Mouse (Mus musculus) midbrain, embryonic 14.5 days (tissue): ENCODE results near the gene Gm11492. TPM values are rescaled to one million over a fixed set of nuclear protein-coding genes. Genes with fewer than 3 reads are reported as not detected.
A peak's percentile ranks its signal among the peaks of the same experiment; 100 is the strongest.

Source experiments
- ATAC-seq: fragments of 200-750 bp; cut with Nextera tagmentation; 2 replicates; pipeline ENCODE4 v1.8.0; 2017; ENCODE audit warnings: moderate number of reproducible peaks, moderate library complexity; ENCODE audit not compliant: low FRiP score, low TSS enrichment
- DNase-seq: peaks from one replicate; pipeline ENCODE4 v3.0.0-alpha.2; 2015
- H3K27ac ChIP-seq: fragments of 300-500 bp; sonication (generic); replicated peaks from 2 replicates; pipeline ENCODE4 v1.5.1; 2014; ENCODE audit warnings: mild to moderate bottlenecking, low read depth, low read length, moderate library complexity
- H3K27me3 ChIP-seq: fragments of 300-500 bp; sonication (generic); 2 replicates; pipeline ENCODE4 v1.6.1; 2014; ENCODE audit warnings: low read length, control low read depth, mixed read lengths; ENCODE audit not compliant: control insufficient read depth, insufficient read depth
- H3K36me3 ChIP-seq: fragments of 300-500 bp; sonication (generic); 2 replicates; pipeline ENCODE4 v1.6.1; 2014; ENCODE audit warnings: low read length, control low read depth; ENCODE audit not compliant: control insufficient read depth, insufficient read depth
- H3K4me1 ChIP-seq: fragments of 300-500 bp; sonication (generic); 2 replicates; pipeline ENCODE4 v1.6.1; 2014; ENCODE audit warnings: mild to moderate bottlenecking, antibody characterized with exemption, low read length, control low read depth; ENCODE audit not compliant: control insufficient read depth, insufficient read depth
- H3K4me2 ChIP-seq: fragments of 300-500 bp; sonication (generic); 2 replicates; pipeline ENCODE4 v1.6.1; 2014; ENCODE audit warnings: mild to moderate bottlenecking, low read length, moderate library complexity
- H3K4me3 ChIP-seq: fragments of 300-500 bp; sonication (generic); replicated peaks from 2 replicates; pipeline ENCODE4 v1.5.1; 2014; ENCODE audit warnings: low read depth, low read length
- H3K9ac ChIP-seq: fragments of 300-500 bp; sonication (generic); replicated peaks from 2 replicates; pipeline ENCODE4 v1.6.1; 2014; ENCODE audit warnings: mild to moderate bottlenecking, low read length, moderate library complexity
- H3K9me3 ChIP-seq: fragments of 300-500 bp; sonication (generic); 2 replicates; pipeline ENCODE4 v1.6.1; 2016; ENCODE audit warnings: low read length, control low read depth, mixed read lengths; ENCODE audit not compliant: control insufficient read depth
- WGBS: fragments of 180-500 bp; shearing (Covaris S2); extraction: QIAGEN DNeasy Blood & Tissue Kit; methylation state at CpG from one replicate; pipeline ENCODE4 v1.1.7; 2014; 5-methylcytosine and 5-hydroxymethylcytosine counted together
- polyA plus RNA-seq: library from polyadenylated mRNA; unstranded; fragments of >200 nt; fragmentation: Nextera tagmentation; extraction: Ambion mirVana; gene quantifications from 2 replicates; pipeline ENCODE4 v1.2.1, GENCODE M21; 2014

Gene Gm11492
- not detected in 2 replicates for polyA plus RNA-seq

GRCm38 (mm10) chr11:87566501-87566900 lies at the start of gene Gm11492:
Gm11492 (plus strand) TSS chr11:87566653.
- Histone ChIP-seq H3K4me3 (no peak within 1 kb of the TSS), H3K36me3 (no peaks in the 10 kb centered on the region), H3K9me3 (no peaks in the 10 kb centered on the region), H3K27ac (no peak within 1 kb of the TSS), H3K27me3 (no peaks in the 10 kb centered on the region), H3K4me2 (no peak within 1 kb of the TSS), H3K9ac (no peak within 1 kb of the TSS), H3K4me1 (no peaks in the 10 kb centered on the region)
- DNase-seq: no peak
- no peak for ATAC-seq
- WGBS: 82% methylated on average over 3 of the region's 3 CpGs

- no peak overlapping the region for H3K9ac ChIP-seq
- no peaks in the 10 kb centered on the region for H3K4me1 ChIP-seq
- ATAC-seq: no peak
- no peaks in the 10 kb centered on the region for H3K27me3 ChIP-seq
- no peaks in the 10 kb centered on the region for H3K36me3 ChIP-seq
- WGBS: 8% methylated on average over 2 of the region's 2 CpGs
- DNase-seq: peak; percentile 56
- no peak overlapping the region for H3K27ac ChIP-seq
- no peaks in the 10 kb centered on the region for H3K9me3 ChIP-seq
- no peak overlapping the region for H3K4me2 ChIP-seq
- no peak overlapping the region for H3K4me3 ChIP-seq
These were observed 47.2 kb upstream of the Gm11492 start for GRCm38 (mm10) chr11:87519260-87519659.

DNA sequence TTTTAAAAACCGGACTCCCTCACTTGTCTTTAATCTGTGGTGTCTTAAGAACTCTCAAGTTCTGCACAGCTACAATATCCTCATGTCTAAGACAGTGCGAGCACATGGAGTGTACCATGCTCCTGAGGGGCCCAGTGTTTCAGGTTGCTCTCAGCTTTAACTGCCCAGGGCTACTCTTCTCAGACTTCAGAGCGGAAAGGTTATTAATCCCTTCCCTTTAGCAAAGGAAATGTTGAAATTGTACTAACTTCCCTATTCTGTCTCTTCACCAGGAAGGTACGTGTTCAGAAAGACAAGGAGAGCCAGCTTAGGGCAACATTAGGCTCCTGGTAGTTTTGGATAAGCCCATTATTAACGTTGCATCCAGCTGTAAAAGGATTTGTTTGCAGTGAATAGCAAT lies 43.0 kb upstream of the Gm11492 start:
- ATAC-seq (no peak), DNase-seq (no peak)
- no peak overlapping the region for H3K27ac ChIP-seq
- H3K9ac ChIP-seq: no peak overlapping the region
- H3K36me3 ChIP-seq: no peaks in the 10 kb centered on the region
- WGBS: 63% methylated on average over 5 of the region's 5 CpGs
- H3K9me3 ChIP-seq: no peaks in the 10 kb centered on the region
- no peak overlapping the region for H3K4me3 ChIP-seq
- no peaks in the 10 kb centered on the region for H3K4me1 ChIP-seq
- H3K27me3 ChIP-seq: no peaks in the 10 kb centered on the region
- no peak overlapping the region for H3K4me2 ChIP-seq

DNA sequence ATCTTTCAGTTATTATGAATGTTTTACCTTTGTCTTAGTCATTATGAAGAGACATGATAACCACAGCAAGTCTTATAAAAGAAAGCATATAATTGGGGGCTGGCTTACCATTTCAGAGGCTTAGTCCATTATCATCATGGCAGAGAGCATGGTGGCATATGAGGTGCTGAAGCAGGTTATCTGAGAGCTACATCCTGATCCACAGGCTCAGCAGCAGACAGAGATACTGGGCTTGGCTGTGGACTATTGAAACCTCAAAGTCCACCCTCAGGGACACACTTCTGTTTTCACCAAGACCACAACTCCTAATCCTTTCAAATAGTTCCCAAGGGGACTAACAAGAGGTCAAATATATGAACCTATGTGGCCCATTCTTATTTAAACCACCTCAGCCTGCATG lies 42.5 kb upstream of the Gm11492 start:
- DNase-seq (no peak), ATAC-seq (no peak)
- Histone ChIP-seq H3K4me1 (no peaks in the 10 kb centered on the region), H3K27me3 (no peaks in the 10 kb centered on the region), H3K9me3 (no peaks in the 10 kb centered on the region), H3K36me3 (no peaks in the 10 kb centered on the region), H3K4me2 (no peak overlapping the region), H3K9ac (no peak overlapping the region), H3K4me3 (no peak overlapping the region), H3K27ac (no peak overlapping the region)

GRCm38 (mm10) chr11:87524780-87525179 lies 41.7 kb upstream of the Gm11492 start:
- no peaks in the 10 kb centered on the region for H3K27me3 ChIP-seq
- DNase-seq (peak; percentile 18), ATAC-seq (no peak)
- H3K9ac ChIP-seq: no peak overlapping the region
- no peak overlapping the region for H3K4me2 ChIP-seq
- no peaks in the 10 kb centered on the region for H3K36me3 ChIP-seq
- no peak overlapping the region for H3K27ac ChIP-seq
- H3K4me3 ChIP-seq: no peak overlapping the region
- no peaks in the 10 kb centered on the region for H3K4me1 ChIP-seq
- H3K9me3 ChIP-seq: no peaks in the 10 kb centered on the region

DNA sequence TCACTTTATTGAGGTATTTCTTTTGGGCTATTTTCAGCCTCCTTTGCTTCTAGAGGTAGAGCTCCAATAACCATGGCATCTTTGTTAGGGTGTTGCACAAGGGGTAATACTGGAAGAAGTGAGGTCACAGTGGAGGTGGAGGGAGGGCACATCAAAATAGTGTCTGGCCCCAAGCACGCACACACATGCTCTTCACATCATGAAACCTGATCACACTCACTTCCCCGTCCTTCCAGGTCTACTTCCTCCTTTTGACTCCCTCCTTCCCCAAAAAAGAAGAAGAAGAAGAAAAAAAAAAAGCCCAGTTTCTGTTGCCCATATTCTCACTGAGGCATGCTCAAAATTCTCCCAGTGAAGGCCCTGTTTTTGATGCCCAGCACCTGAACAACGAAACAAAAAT lies 39.1 kb upstream of the Gm11492 start:
- no peak overlapping the region for H3K4me3 ChIP-seq
- no peak overlapping the region for H3K9ac ChIP-seq
- no peaks in the 10 kb centered on the region for H3K27me3 ChIP-seq
- H3K36me3 ChIP-seq: no peaks in the 10 kb centered on the region
- 76% methylated on average over 3 of the region's 3 CpGs for WGBS
- H3K27ac ChIP-seq: no peak overlapping the region
- H3K4me2 ChIP-seq: no peak overlapping the region
- H3K4me1 ChIP-seq: no peaks in the 10 kb centered on the region
- DNase-seq: no peak
- H3K9me3 ChIP-seq: no peaks in the 10 kb centered on the region
- ATAC-seq: no peak

DNA sequence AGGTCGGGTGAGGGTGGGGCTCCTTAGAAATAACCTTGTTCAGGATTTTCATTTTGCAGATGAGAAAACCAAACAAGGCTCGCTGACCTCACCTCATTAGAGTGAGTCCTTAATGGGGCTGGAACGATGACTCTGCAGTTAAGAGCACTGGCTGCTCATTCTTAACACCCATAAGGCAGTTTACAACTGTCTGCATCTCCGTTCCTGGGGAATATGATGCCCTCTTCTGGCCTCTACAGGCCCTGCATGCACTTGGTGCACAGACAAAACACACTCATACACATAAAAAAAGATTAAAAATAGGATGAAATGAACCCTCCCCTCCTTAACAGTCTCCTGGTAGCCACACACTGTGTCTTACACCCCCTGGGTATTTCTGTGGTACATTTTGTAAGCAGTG lies 38.5 kb upstream of the Gm11492 start:
- WGBS: 63% methylated on average over 4 of the region's 4 CpGs
- ATAC-seq (no peak), DNase-seq (no peak)
- H3K9ac ChIP-seq: no peak overlapping the region
- H3K9me3 ChIP-seq: no peaks in the 10 kb centered on the region
- no peaks in the 10 kb centered on the region for H3K4me1 ChIP-seq
- no peak overlapping the region for H3K4me3 ChIP-seq
- H3K27me3 ChIP-seq: no peaks in the 10 kb centered on the region
- no peak overlapping the region for H3K27ac ChIP-seq
- no peak overlapping the region for H3K4me2 ChIP-seq
- H3K36me3 ChIP-seq: no peaks in the 10 kb centered on the region

GRCm38 (mm10) chr11:87531695-87532094 lies 34.8 kb upstream of the Gm11492 start:
- Histone ChIP-seq H3K4me2 (no peak overlapping the region), H3K4me1 (no peaks in the 10 kb centered on the region), H3K4me3 (no peak overlapping the region), H3K36me3 (no peaks in the 10 kb centered on the region), H3K27ac (no peak overlapping the region), H3K9ac (no peak overlapping the region), H3K9me3 (no peaks in the 10 kb centered on the region), H3K27me3 (no peaks in the 10 kb centered on the region)
- no peak for ATAC-seq
- 50% methylated on average over 6 of the region's 6 CpGs for WGBS
- peak; percentile 29 for DNase-seq

DNA sequence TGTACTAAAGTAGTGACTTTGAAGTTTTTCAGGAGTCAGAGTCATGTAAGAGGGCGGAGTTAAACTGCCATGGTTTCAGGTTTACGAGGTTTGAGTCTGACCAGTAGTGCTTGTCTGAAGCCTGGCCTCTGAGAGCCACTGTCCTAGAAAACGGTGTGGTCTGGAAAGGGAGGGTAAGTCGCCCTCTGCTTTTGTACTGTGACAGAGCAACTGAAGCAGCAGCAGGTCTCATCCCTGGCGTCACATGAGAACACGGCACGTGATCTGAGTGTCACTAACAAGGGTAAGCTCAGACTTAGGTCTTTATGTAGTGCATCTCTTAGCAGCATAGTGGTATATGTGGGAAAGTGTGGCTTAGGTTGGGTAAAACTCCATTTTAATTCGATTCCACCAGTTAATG lies 24.2 kb upstream of the Gm11492 start:
- Histone ChIP-seq H3K36me3 (no peaks in the 10 kb centered on the region), H3K9ac (no peak overlapping the region), H3K9me3 (no peaks in the 10 kb centered on the region), H3K4me1 (0 out of 2 replicates have a peak, but pooled peaks cover 2% of the 10 kb centered on the region), H3K27ac (no peak overlapping the region), H3K4me3 (no peak overlapping the region), H3K4me2 (no peak overlapping the region), H3K27me3 (no peaks in the 10 kb centered on the region)
- 42% methylated on average over 8 of the region's 8 CpGs for WGBS
- DNase-seq (no peak), ATAC-seq (no peak)
